Mouse (Mus musculus): ENCODE data around the gene Fam120a. TPM values are rescaled to one million over a fixed set of nuclear protein-coding genes. Genes with fewer than 3 reads are reported as not detected.

Gene Fam120a
- polyA plus RNA-seq, 1 experiment from 2014 or later: 19.3 TPM

DNA sequence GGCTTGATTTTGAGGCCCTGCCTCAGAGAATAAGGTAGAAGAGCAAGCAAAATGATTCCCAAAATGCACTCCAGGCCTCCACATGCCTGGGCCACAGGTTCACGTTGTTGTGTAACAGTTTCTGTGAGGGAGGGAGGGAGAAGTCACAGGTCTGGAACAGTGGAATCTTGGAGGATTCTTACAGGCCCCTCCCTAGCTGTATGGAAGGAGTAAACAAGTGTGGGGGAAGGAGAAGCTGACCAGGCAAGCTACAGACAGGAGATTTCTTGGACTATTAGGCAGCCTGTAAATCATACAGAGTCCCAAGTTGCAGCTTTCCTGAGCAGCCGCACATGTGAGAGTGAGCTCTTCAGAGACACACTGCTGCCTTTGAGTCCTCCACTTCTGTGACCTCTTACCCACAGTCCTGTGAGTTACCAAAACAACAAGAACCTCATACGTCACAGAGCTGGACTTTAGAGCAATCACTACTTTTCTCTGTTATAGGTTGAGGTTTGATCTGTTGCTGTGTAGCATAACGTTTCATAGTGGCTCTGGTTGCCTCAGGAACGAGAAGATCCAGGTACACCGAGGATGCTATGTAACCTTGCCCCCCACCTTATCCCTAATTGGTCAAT is 14.8 kb upstream of the Fam120a start:
- H3K4me1 ChIP-seq: peaks cover 6% of the 10 kb centered on the region
- H3K4me2 ChIP-seq (replicated peaks): no peak overlapping the region
- H3K27me3 ChIP-seq: no peaks in the 10 kb centered on the region
- H3K36me3 ChIP-seq: no peaks in the 10 kb centered on the region
- no peak overlapping the region for H3K4me3 ChIP-seq
- no peak for ATAC-seq (ENCODE audit: insufficient number of reproducible peaks, insufficient read depth, low FRiP score, low TSS enrichment)
- H3K9ac ChIP-seq: no peak overlapping the region
- 74% methylated on average over 6 of the region's 6 CpGs for WGBS
- no peaks in the 10 kb centered on the region for H3K9me3 ChIP-seq
- no peak overlapping the region for H3K27ac ChIP-seq

DNA sequence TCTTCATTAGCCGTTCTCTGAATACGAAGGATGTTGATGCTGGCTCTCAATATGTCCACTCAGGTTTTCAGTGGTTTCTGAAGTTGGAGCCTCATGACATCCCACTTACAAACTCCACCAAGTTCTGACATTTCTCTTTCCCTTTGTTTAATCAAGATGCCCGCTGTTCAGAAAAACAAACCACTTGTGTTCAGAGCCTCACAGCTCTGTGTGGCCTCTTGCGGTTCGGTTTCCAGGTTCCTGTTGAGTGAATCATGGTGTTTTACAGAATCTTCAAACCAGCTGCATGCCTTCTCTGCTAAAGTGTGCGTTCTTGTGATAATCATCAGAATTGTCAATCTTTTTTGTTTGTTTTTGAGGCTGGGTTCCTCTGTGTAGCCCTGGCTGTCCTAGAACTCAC is 11.3 kb upstream of the Fam120a start:
- Histone ChIP-seq H3K9ac (no peak overlapping the region), H3K4me3 (no peak overlapping the region), H3K4me1 (peaks cover 6% of the 10 kb centered on the region), H3K27ac (no peak overlapping the region), H3K27me3 (no peaks in the 10 kb centered on the region), H3K4me2 (replicated peaks) (no peak overlapping the region), H3K9me3 (no peaks in the 10 kb centered on the region), H3K36me3 (no peaks in the 10 kb centered on the region)
- WGBS: 65% methylated on average over 6 of the region's 6 CpGs
- no peak for ATAC-seq (ENCODE audit: insufficient number of reproducible peaks, insufficient read depth, low FRiP score, low TSS enrichment)

DNA sequence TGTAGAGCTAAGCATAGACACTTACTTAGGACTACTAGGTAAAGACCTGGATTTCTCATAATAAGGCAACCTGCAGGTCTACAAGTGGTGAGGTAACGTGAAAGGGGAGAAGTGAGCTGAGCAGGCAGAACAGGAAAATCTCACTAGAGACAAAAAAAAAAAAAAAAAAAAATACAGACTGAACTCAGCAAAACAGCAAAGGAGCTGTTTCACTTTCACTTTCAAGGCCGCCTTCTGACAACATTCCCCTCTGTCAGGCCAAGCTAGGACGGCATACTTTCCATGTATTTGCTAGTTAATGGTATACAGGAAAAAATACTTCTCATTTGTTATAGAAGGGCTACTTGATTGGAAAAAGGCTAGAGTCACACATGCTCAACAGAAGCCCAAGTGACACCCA is 10.0 kb upstream of the Fam120a start:
- Histone ChIP-seq H3K9me3 (no peaks in the 10 kb centered on the region), H3K27ac (no peak overlapping the region), H3K36me3 (no peaks in the 10 kb centered on the region), H3K27me3 (no peaks in the 10 kb centered on the region), H3K4me2 (replicated peaks) (no peak overlapping the region), H3K9ac (no peak overlapping the region), H3K4me3 (no peak overlapping the region), H3K4me1 (peaks cover 6% of the 10 kb centered on the region)
- WGBS: 69% methylated on average over 3 of the region's 3 CpGs
- no peak for ATAC-seq (ENCODE audit: insufficient number of reproducible peaks, insufficient read depth, low FRiP score, low TSS enrichment)

DNA sequence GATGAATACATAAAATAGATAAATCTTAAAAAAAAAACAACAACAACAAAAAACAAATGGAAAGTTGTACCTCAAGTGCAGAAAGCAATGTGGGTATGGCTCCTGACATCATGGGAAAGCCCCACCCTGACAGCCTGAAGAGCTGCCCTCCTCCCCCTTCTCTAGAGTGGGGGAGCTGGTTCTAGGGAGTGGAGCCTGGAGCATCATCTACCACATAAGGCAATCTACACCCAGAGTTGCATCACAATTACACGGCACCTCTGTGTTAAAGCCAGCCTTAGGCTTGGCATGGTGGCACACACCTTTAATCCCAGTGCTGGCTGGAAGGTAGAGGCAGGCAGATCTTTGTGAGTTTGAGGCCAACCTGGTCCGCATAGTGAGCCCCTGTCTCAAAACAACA is 6.9 kb upstream of the Fam120a start:
- H3K9ac ChIP-seq: no peak overlapping the region
- no peak overlapping the region for H3K27ac ChIP-seq
- H3K4me3 ChIP-seq: no peak overlapping the region
- no peaks in the 10 kb centered on the region for H3K27me3 ChIP-seq
- 91% methylated on average over 2 of the region's 2 CpGs for WGBS
- no peak for ATAC-seq (ENCODE audit: insufficient number of reproducible peaks, insufficient read depth, low FRiP score, low TSS enrichment)
- H3K9me3 ChIP-seq: no peaks in the 10 kb centered on the region
- H3K4me2 ChIP-seq (replicated peaks): no peak overlapping the region
- H3K4me1 ChIP-seq: peaks cover 20% of the 10 kb centered on the region
- 0 out of 2 replicates have a peak, but pooled peaks cover 5% of the 10 kb centered on the region for H3K36me3 ChIP-seq

DNA sequence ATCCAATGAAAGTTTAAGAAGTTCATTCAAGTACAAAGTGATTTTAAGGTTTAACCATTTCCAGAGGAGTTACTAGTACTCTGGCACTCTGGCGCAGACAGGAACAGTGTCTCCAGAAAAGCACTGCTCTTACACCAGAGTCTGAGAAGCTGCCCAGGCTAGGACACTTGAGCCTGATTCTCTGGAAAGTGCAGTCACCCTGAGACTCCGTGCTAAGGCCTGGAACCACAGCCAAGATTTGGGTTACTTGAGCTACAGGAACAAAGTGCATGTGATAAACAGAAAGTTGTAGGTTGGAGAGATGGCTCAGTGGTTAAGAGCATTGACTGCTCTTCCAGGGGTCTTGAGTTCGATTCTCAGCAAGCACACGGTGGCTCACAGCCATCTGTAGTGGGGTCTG is 6.4 kb upstream of the Fam120a start:
- Histone ChIP-seq H3K4me2 (replicated peaks) (no peak overlapping the region), H3K4me1 (peaks cover 20% of the 10 kb centered on the region), H3K9ac (no peak overlapping the region), H3K36me3 (0 out of 2 replicates have a peak, but pooled peaks cover 5% of the 10 kb centered on the region), H3K27ac (no peak overlapping the region), H3K4me3 (no peak overlapping the region), H3K9me3 (no peaks in the 10 kb centered on the region), H3K27me3 (no peaks in the 10 kb centered on the region)
- no peak for ATAC-seq (ENCODE audit: insufficient number of reproducible peaks, insufficient read depth, low FRiP score, low TSS enrichment)
- WGBS: 86% methylated on average over 4 of the region's 4 CpGs

DNA sequence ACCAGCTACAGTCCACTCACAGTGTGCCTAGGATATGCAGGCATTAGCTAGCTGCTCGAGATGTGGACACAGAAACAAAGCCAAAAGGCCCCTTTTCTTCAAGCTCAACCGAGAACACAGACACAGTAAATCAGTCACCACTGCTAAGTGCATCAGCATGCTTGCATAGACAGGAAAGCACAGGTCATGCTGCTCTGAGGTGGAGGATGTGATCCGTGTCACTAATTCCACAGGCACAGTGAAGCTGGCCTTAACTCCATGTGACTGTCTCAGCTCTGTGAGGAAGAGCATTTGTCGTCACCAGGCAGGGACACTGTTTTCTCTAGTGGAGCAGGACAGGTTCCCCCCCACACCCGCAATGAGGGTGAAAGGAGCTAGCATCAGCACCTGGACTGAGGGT is 5.4 kb upstream of the Fam120a start:
- Histone ChIP-seq H3K9ac (no peak overlapping the region), H3K9me3 (no peaks in the 10 kb centered on the region), H3K27ac (no peak overlapping the region), H3K4me1 (peaks cover 16% of the 10 kb centered on the region; the same call in 1 of the 2 replicates), H3K4me3 (no peak overlapping the region), H3K4me2 (replicated peaks) (no peak overlapping the region), H3K36me3 (0 out of 2 replicates have a peak, but pooled peaks cover 5% of the 10 kb centered on the region), H3K27me3 (no peaks in the 10 kb centered on the region)
- no peak for ATAC-seq (ENCODE audit: insufficient number of reproducible peaks, insufficient read depth, low FRiP score, low TSS enrichment)
- 70% methylated on average over 5 of the region's 5 CpGs for WGBS

DNA sequence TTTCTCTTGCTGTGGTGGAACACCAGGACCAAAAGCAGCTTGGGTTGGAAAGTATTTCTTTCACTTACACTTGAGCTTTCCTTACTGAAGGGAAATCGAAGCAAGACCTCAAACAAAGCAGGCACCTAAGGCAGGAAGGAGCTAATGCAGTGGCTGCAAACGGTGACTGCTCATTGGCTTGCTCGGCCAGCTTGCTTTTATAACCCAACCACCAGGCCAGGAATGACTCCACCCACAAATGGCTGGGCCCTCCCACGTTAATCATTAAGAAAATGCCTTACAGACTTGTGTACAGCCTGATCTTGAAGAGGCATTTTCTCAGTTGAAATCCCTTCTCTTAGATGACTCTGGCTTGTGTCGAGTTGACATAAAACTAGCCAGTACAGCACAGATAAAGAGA is 3.2 kb upstream of the Fam120a start:
- Histone ChIP-seq H3K4me2 (replicated peaks) (no peak overlapping the region), H3K27me3 (no peaks in the 10 kb centered on the region), H3K36me3 (0 out of 2 replicates have a peak, but pooled peaks cover 5% of the 10 kb centered on the region), H3K4me1 (peaks cover 21% of the 10 kb centered on the region), H3K9me3 (no peaks in the 10 kb centered on the region), H3K27ac (no peak overlapping the region), H3K4me3 (no peak overlapping the region), H3K9ac (no peak overlapping the region)
- ATAC-seq (ENCODE audit: insufficient number of reproducible peaks, insufficient read depth, low FRiP score, low TSS enrichment): no peak
- 57% methylated on average over 5 of the region's 5 CpGs for WGBS

DNA sequence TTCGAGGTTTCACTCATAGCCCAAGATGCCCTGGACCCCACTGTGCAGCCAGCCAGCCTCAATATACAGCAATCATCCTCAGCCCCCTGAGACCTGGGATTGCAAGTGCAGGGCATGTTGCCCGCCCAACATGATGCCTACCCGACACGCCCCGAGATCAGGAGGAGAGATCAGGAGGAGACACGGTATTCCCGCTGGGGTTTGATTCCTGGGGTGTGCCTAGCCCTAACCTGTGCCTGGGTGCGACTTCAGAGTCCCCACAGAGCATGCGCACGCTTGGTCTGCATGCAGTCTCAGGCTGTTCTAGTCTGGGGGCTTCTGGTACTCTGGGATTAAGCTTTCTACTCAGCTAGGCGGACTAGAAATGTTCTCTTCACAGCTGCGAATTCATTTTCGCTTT is 2.7 kb upstream of the Fam120a start:
- H3K27me3 ChIP-seq: no peaks in the 10 kb centered on the region
- no peak overlapping the region for H3K4me3 ChIP-seq
- no peak overlapping the region for H3K9ac ChIP-seq
- H3K36me3 ChIP-seq: 0 out of 2 replicates have a peak, but pooled peaks cover 5% of the 10 kb centered on the region
- no peak for ATAC-seq (ENCODE audit: insufficient number of reproducible peaks, insufficient read depth, low FRiP score, low TSS enrichment)
- no peak overlapping the region for H3K4me2 ChIP-seq (replicated peaks)
- no peak overlapping the region for H3K27ac ChIP-seq
- no peaks in the 10 kb centered on the region for H3K9me3 ChIP-seq
- H3K4me1 ChIP-seq: peaks cover 26% of the 10 kb centered on the region
- 75% methylated on average over 13 of the region's 13 CpGs for whole genome bisulfite sequencing

DNA sequence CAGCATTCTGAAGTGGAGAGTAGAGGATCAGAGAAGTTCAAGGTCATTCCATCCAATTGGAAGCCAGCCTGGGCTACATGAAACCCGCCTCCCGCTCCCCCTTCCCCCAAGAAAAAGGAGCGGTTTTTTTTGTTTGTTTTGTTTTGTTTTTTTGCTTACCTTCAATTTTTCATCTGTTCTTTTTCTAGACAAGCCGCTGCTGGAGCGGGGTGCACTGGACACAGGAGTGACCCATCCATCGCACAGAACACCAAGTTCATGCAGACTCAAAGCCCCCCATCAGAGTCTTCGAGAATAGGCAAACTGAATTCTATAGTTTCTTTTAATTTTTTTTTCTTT is 902 bp upstream of the Fam120a start:
- ATAC-seq (ENCODE audit: insufficient number of reproducible peaks, insufficient read depth, low FRiP score, low TSS enrichment): no peak

DNA sequence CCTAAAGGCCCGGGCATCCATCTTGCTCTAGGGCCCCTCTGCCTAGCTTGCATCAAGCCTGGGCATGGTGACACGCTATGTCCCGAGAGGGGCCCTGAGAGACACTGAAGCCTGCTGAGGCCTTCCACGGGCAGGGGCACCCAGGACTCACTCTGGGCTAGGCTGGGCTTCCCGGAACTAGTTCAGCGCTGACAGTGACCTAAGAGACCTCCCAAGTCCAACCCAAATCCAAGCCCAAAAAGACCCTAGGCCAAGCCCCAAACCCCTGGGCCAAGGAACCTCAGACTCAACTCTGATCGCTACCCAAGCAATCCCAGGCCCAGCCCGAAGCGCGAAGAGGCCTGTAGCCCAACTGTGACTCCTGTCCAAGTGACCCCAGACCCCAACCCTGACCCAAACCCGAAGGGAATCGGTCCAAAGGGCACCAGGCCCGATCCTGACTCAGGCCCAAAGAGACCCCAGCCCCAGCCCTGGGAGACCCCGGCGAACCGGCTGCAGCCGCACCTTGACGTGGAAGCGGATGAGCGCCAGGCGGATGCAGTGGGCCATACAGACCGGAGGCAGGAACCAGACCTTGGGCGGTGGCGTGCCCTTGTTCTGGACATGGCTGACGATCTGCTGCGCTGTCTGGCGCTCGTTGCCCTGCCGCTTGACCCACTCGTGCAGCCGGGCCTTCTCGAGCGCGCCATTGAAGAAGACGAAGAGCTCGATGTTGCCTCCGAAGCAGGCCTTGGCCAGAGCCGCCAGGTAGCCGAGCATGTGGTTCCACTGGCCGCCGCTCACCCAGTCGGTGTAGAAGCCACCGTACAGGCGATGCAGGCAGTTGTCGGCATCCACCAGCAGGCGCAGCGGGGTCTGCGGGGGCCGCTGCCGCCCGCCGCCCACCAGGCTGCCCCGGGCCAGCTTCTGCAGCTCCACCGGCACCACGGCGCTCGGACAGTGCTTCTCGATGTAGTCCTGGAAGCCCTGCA is 681 bp downstream of the Fam120a start:
- peaks cover 41% of the 10 kb centered on the region for H3K4me1 ChIP-seq
- peak overlapping the region; percentile 88 for H3K4me3 ChIP-seq
- no peaks in the 10 kb centered on the region for H3K27me3 ChIP-seq
- H3K9me3 ChIP-seq: no peaks in the 10 kb centered on the region
- H3K9ac ChIP-seq: peak overlapping the region; percentile 96
- no peak for ATAC-seq (ENCODE audit: insufficient number of reproducible peaks, insufficient read depth, low FRiP score, low TSS enrichment)
- WGBS: under 1% methylated on average over 58 of the region's 58 CpGs
- H3K4me2 ChIP-seq (replicated peaks): peak overlapping the region; percentile 91
- H3K36me3 ChIP-seq: 0 out of 2 replicates have a peak, but pooled peaks cover 5% of the 10 kb centered on the region
- peak overlapping the region; percentile 96 for H3K27ac ChIP-seq

More for the DNA sequence above, 902 bp upstream of the Fam120a start:
- Histone ChIP-seq H3K4me2 (replicated peaks) (peak overlapping the region; percentile 91), H3K36me3 (0 out of 2 replicates have a peak, but pooled peaks cover 5% of the 10 kb centered on the region), H3K27ac (peak overlapping the region; percentile 96), H3K4me1 (peaks cover 38% of the 10 kb centered on the region), H3K9ac (peak overlapping the region; percentile 96), H3K9me3 (no peaks in the 10 kb centered on the region), H3K27me3 (no peaks in the 10 kb centered on the region), H3K4me3 (peak overlapping the region; percentile 88)
- WGBS: 13% methylated on average over 7 of the region's 7 CpGs

DNA sequence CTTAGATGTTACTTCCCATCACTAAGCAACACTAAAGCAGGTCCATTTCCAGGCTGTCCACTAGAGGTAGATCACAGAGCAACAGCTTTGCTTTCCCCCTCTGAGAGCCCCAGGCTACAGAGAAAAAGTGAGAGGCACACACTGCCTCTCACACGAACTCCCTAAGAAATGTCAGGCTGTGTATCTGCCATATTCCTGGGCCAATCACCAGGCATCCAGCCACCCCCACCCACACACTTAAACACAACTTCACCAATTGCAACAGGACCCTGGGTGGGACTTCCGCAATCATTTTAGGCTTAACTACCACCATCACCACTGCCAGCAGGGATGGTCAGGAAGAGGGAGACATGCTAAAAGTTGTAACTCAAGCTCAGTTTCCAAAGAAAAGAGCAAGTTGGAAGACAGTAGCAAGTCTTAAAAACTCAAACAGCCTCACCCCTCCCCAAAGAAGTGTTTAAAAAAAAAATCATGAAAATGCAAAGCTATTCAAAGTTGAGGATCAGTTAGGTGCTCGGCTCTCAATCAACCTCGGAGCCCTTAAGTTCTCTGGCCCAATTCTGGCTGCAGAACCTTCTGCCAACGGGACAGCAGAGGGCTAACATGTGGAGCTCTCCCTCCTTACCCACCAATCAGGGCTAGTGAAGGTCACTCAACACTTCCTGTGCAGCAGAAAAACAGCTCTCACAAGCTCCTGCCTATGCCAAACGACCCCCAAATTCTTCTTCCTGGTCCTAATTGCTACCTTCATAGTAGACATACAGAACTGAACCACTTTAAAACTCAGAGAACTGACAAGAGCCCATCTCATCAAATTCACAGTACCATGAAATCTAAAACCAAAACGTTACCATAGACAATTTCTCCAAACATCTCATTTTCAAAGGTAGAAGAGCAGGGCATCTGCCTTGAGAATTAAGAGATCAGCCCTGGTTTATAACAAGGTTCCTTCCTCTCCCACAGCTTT is 2.0 kb downstream of the Fam120a start:
- ATAC-seq (ENCODE audit: insufficient number of reproducible peaks, insufficient read depth, low FRiP score, low TSS enrichment): no peak
- Histone ChIP-seq H3K36me3 (0 out of 2 replicates have a peak, but pooled peaks cover 4% of the 10 kb centered on the region), H3K4me3 (peak overlapping the region; percentile 88), H3K4me1 (peaks cover 39% of the 10 kb centered on the region), H3K4me2 (replicated peaks) (peak overlapping the region; percentile 91), H3K9ac (peak overlapping the region; percentile 96), H3K9me3 (no peaks in the 10 kb centered on the region), H3K27me3 (no peaks in the 10 kb centered on the region), H3K27ac (peak overlapping the region; percentile 96)
- 11% methylated on average over 7 of the region's 7 CpGs for WGBS
